Mouse (Mus musculus) midbrain, embryonic 13.5 days (tissue): Measurements from ENCODE around the gene Cdkn1a. TPM values are rescaled to one million over a fixed set of nuclear protein-coding genes. Genes with fewer than 3 reads are reported as not detected.

Source experiments
- ATAC-seq: fragments of 200-750 bp; cut with Nextera tagmentation; 2 replicates; pipeline ENCODE4 v1.8.0; 2017; ENCODE audit warnings: mild to moderate bottlenecking, moderate TSS enrichment, moderate library complexity
- H3K27ac ChIP-seq: fragments of 300-500 bp; sonication (generic); 2 replicates; pipeline ENCODE4 v1.5.1; 2015; ENCODE audit warnings: inconsistent platforms, mild to moderate bottlenecking, moderate library complexity
- H3K27me3 ChIP-seq: fragments of 300-500 bp; sonication (generic); 2 replicates; pipeline ENCODE4 v1.6.1; 2015; ENCODE audit warnings: mild to moderate bottlenecking, inconsistent platforms
- H3K36me3 ChIP-seq: fragments of 300-500 bp; sonication (generic); 2 replicates; pipeline ENCODE4 v1.6.1; 2015; ENCODE audit warnings: mild to moderate bottlenecking, inconsistent platforms
- H3K4me1 ChIP-seq: fragments of 300-500 bp; sonication (generic); replicated peaks from 2 replicates; pipeline ENCODE4 v1.6.1; 2015; ENCODE audit warnings: inconsistent platforms
- H3K4me2 ChIP-seq: fragments of 300-500 bp; sonication (generic); replicated peaks from 2 replicates; pipeline ENCODE4 v1.6.1; 2015; ENCODE audit warnings: moderate library complexity, mild to moderate bottlenecking, inconsistent platforms
- H3K4me3 ChIP-seq: fragments of 300-500 bp; sonication (generic); replicated peaks from 2 replicates; pipeline ENCODE4 v1.5.1; 2015; ENCODE audit warnings: mild to moderate bottlenecking, inconsistent platforms
- H3K9ac ChIP-seq: fragments of 300-500 bp; sonication (generic); replicated peaks from 2 replicates; pipeline ENCODE4 v1.6.1; 2015; ENCODE audit warnings: mild to moderate bottlenecking, inconsistent platforms
- H3K9me3 ChIP-seq: fragments of 300-500 bp; sonication (generic); 2 replicates; pipeline ENCODE4 v1.6.1; 2016; ENCODE audit warnings: mild to moderate bottlenecking, inconsistent platforms
- WGBS: fragments of 180-500 bp; shearing (Covaris S2); methylation state at CpG from one replicate; pipeline ENCODE4 v1.1.7; 2015; 5-methylcytosine and 5-hydroxymethylcytosine counted together
- polyA plus RNA-seq: library from polyadenylated mRNA; unstranded; fragments of >200 nt; fragmentation: Nextera tagmentation; extraction: Ambion mirVana; gene quantifications from 2 replicates; pipeline ENCODE4 v1.2.1, GENCODE M21; 2015

Gene Cdkn1a
- polyA plus RNA-seq, 1 experiment from 2014 or later = 47.4 TPM

- Histone ChIP-seq H3K36me3 (no peaks in the 10 kb centered on the region), H3K9ac (no peak overlapping the region), H3K9me3 (no peaks in the 10 kb centered on the region), H3K4me3 (no peak overlapping the region), H3K4me1 (0 out of 2 replicates have a peak, but pooled peaks cover 2% of the 10 kb centered on the region), H3K27ac (no peak overlapping the region), H3K4me2 (no peak overlapping the region), H3K27me3 (no peaks in the 10 kb centered on the region)
- no peak for ATAC-seq
- WGBS = 70% methylated on average over 6 of the region's 6 CpGs
Measured at GRCm38 (mm10) chr17:29136236-29136635, 45.5 kb downstream of the Cdkn1a start.

- no peak overlapping the region for H3K9ac ChIP-seq
- H3K27ac ChIP-seq = no peak overlapping the region
- H3K27me3 ChIP-seq = no peaks in the 10 kb centered on the region
- no peaks in the 10 kb centered on the region for H3K4me1 ChIP-seq
- H3K9me3 ChIP-seq = no peaks in the 10 kb centered on the region
- 79% methylated on average over 7 of the region's 7 CpGs for WGBS
- H3K36me3 ChIP-seq = no peaks in the 10 kb centered on the region
- no peak overlapping the region for H3K4me2 ChIP-seq
- H3K4me3 ChIP-seq = no peak overlapping the region
- no peak for ATAC-seq
Measured at GRCm38 (mm10) chr17:29137906-29138305, 47.1 kb downstream of the Cdkn1a start.

GRCm38 (mm10) chr17:29141577-29141976 lies 50.8 kb downstream of the Cdkn1a start:
- Histone ChIP-seq H3K4me2 (no peak overlapping the region), H3K4me3 (no peak overlapping the region), H3K27me3 (no peaks in the 10 kb centered on the region), H3K9ac (no peak overlapping the region), H3K27ac (no peak overlapping the region), H3K4me1 (no peaks in the 10 kb centered on the region), H3K9me3 (no peaks in the 10 kb centered on the region), H3K36me3 (no peaks in the 10 kb centered on the region)
- 86% methylated on average over 3 of the region's 3 CpGs for WGBS
- no peak for ATAC-seq

- H3K36me3 ChIP-seq = no peaks in the 10 kb centered on the region
- no peaks in the 10 kb centered on the region for H3K4me1 ChIP-seq
- no peak overlapping the region for H3K27ac ChIP-seq
- no peak overlapping the region for H3K9ac ChIP-seq
- H3K4me2 ChIP-seq = no peak overlapping the region
- no peaks in the 10 kb centered on the region for H3K9me3 ChIP-seq
- WGBS = 85% methylated on average over 8 of the region's 8 CpGs
- no peak for ATAC-seq
- H3K27me3 ChIP-seq = no peaks in the 10 kb centered on the region
- H3K4me3 ChIP-seq = no peak overlapping the region
Measured at GRCm38 (mm10) chr17:29143266-29143665, 52.5 kb downstream of the Cdkn1a start.

- H3K4me3 ChIP-seq = no peak overlapping the region
Measured at GRCm38 (mm10) chr17:29145101-29145500, 54.3 kb downstream of the Cdkn1a start.

GRCm38 (mm10) chr17:29147273-29147672 lies 56.5 kb downstream of the Cdkn1a start:
- ATAC-seq = no peak
- WGBS = 78% methylated on average over 14 of the region's 14 CpGs

More at GRCm38 (mm10) chr17:29145101-29145500, 54.3 kb downstream of the Cdkn1a start:
- Histone ChIP-seq H3K9ac (no peak overlapping the region), H3K4me1 (no peaks in the 10 kb centered on the region), H3K36me3 (no peaks in the 10 kb centered on the region), H3K4me2 (no peak overlapping the region), H3K9me3 (no peaks in the 10 kb centered on the region), H3K27ac (no peak overlapping the region), H3K27me3 (no peaks in the 10 kb centered on the region)
- 93% methylated on average over 12 of the region's 12 CpGs for WGBS
- no peak for ATAC-seq

GRCm38 (mm10) chr17:29147773-29148172 lies 57.0 kb downstream of the Cdkn1a start:
- 81% methylated on average over 6 of the region's 6 CpGs for WGBS
- Histone ChIP-seq H3K36me3 (no peaks in the 10 kb centered on the region), H3K9me3 (no peaks in the 10 kb centered on the region), H3K4me1 (no peaks in the 10 kb centered on the region), H3K4me2 (no peak overlapping the region), H3K27me3 (no peaks in the 10 kb centered on the region), H3K9ac (no peak overlapping the region), H3K4me3 (no peak overlapping the region), H3K27ac (no peak overlapping the region)
- ATAC-seq = no peak

More at GRCm38 (mm10) chr17:29147273-29147672, 56.5 kb downstream of the Cdkn1a start:
- Histone ChIP-seq H3K27me3 (no peaks in the 10 kb centered on the region), H3K9ac (no peak overlapping the region), H3K4me3 (no peak overlapping the region), H3K36me3 (no peaks in the 10 kb centered on the region), H3K27ac (no peak overlapping the region), H3K4me1 (no peaks in the 10 kb centered on the region), H3K4me2 (no peak overlapping the region), H3K9me3 (no peaks in the 10 kb centered on the region)

GRCm38 (mm10) chr17:29149766-29150165 lies 59.0 kb downstream of the Cdkn1a start:
- Histone ChIP-seq H3K36me3 (no peaks in the 10 kb centered on the region), H3K4me1 (no peaks in the 10 kb centered on the region), H3K9me3 (no peaks in the 10 kb centered on the region), H3K4me2 (no peak overlapping the region), H3K4me3 (no peak overlapping the region), H3K27me3 (no peaks in the 10 kb centered on the region), H3K9ac (no peak overlapping the region), H3K27ac (no peak overlapping the region)
- 0 out of 2 replicates have a peak, but pooled peaks have one; percentile 34 for ATAC-seq
- WGBS = 69% methylated on average over 7 of the region's 7 CpGs

Other genes with a start within 250 kb of the Cdkn1a start
- not detected in 2 replicates for gene Pnpla1, start 232.6 kb upstream of the Cdkn1a start, polyA plus RNA-seq
- gene 4930539E08Rik, start 175.7 kb upstream of the Cdkn1a start, polyA plus RNA-seq = 0.44 and 1.1 TPM in 2 replicates
- not detected in 2 replicates for gene Pxt1, start 147.1 kb upstream of the Cdkn1a start, polyA plus RNA-seq
- gene Kctd20, start 139.0 kb upstream of the Cdkn1a start, polyA plus RNA-seq = 97.3 and 97.9 TPM in 2 replicates
- gene Stk38, start 83.0 kb upstream of the Cdkn1a start, polyA plus RNA-seq = 126 and 134 TPM in 2 replicates
- gene Srsf3, start 58.3 kb upstream of the Cdkn1a start, polyA plus RNA-seq = 590 and 618 TPM in 2 replicates
- gene Rab44, start 23.2 kb downstream of the Cdkn1a start, polyA plus RNA-seq = not detected in 2 replicates
- 20.5 and 22.0 TPM in 2 replicates for gene Cpne5, start 147.2 kb downstream of the Cdkn1a start, polyA plus RNA-seq
- 120 and 128 TPM in 2 replicates for gene Ppil1, start 173.2 kb downstream of the Cdkn1a start, polyA plus RNA-seq
- gene BC004004, start 177.8 kb downstream of the Cdkn1a start, polyA plus RNA-seq = 99.1 and 105 TPM in 2 replicates
- gene Pi16, start 226.7 kb downstream of the Cdkn1a start, polyA plus RNA-seq = 1.9 and 2.2 TPM in 2 replicates